Mouse (Mus musculus): ENCODE measurements around the gene Elovl5. TPM values are rescaled to one million over a fixed set of nuclear protein-coding genes. Genes with fewer than 3 reads are reported as not detected.
A peak's percentile ranks its signal among the peaks of the same experiment; 100 is the strongest.

The Elovl5 gene
- polyA plus RNA-seq, 1 experiment from 2014 or later: 98.2 TPM

- Histone ChIP-seq H3K36me3 (ENCODE audit: control insufficient read depth, insufficient read depth, low read length) (no peaks in the 10 kb centered on the region), H3K4me2 (no peak overlapping the region), H3K9ac (ENCODE audit: low read length) (no peak overlapping the region), H3K27ac (ENCODE audit: low read depth, low read length) (no peak overlapping the region), H3K4me1 (ENCODE audit: control insufficient read depth, insufficient read depth, low read length) (peaks cover 16% of the 10 kb centered on the region), H3K9me3 (ENCODE audit: control insufficient read depth, low read length) (no peaks in the 10 kb centered on the region), H3K4me3 (ENCODE audit: low read depth, low read length) (no peak overlapping the region), H3K27me3 (ENCODE audit: control insufficient read depth, insufficient read depth, low read length) (no peaks in the 10 kb centered on the region)
- DNase-seq (ENCODE audit: low spot score, missing footprints) (peak; percentile 68), ATAC-seq (ENCODE audit: low FRiP score) (no peak)
- 80% methylated on average over 4 of the region's 4 CpGs for WGBS
Observed at GRCm38 (mm10) chr9:77914616-77915015, 2.5 kb upstream of the Elovl5 start.

DNA sequence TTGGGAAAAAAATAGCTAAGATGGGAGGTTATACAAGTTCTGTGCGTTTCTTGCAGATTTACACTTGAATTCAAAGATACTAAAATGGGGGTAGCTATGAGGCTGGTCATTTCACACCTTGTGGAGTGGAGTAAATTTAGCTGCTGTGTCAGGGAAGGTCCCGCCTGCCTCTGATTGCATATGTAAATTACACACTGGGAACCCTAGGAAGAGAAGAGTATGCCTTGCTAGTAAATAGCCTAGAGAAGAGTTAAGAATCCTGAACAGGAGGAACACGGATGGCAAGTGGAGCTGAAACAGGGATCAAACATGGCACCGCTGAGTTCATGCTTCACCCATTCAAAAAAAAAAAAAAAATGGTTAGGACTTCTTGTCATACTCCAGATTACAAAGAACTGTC, 1.4 kb upstream of the Elovl5 start:
- ATAC-seq (ENCODE audit: low FRiP score): no peak
- no peak for DNase-seq (ENCODE audit: low spot score, missing footprints)
- WGBS: 59% methylated on average over 4 of the region's 4 CpGs

GRCm38 (mm10) chr9:77917622-77918131, 513 bp downstream of the Elovl5 start:
- Histone ChIP-seq H3K27ac (ENCODE audit: low read depth, low read length) (peak overlapping the region; percentile 71; the same call in 1 of the 2 replicates), H3K4me1 (ENCODE audit: control insufficient read depth, insufficient read depth, low read length) (peaks cover 4% of the 10 kb centered on the region; the same call in 1 of the 2 replicates), H3K9ac (ENCODE audit: low read length) (peak overlapping the region; percentile 85), H3K9me3 (ENCODE audit: control insufficient read depth, low read length) (no peaks in the 10 kb centered on the region), H3K27me3 (ENCODE audit: control insufficient read depth, insufficient read depth, low read length) (no peaks in the 10 kb centered on the region), H3K4me2 (peak overlapping the region; percentile 63), H3K4me3 (ENCODE audit: low read depth, low read length) (peak overlapping the region; percentile 63), H3K36me3 (ENCODE audit: control insufficient read depth, insufficient read depth, low read length) (no peaks in the 10 kb centered on the region)
- WGBS: under 1% methylated on average over 45 of the region's 45 CpGs
- peak; percentile 95 for DNase-seq (ENCODE audit: low spot score, missing footprints)
- peak; percentile 56 for ATAC-seq (ENCODE audit: low FRiP score)

More for the DNA sequence above, 1.4 kb upstream of the Elovl5 start:
- no peaks in the 10 kb centered on the region for H3K27me3 ChIP-seq (ENCODE audit: control insufficient read depth, insufficient read depth, low read length)
- no peaks in the 10 kb centered on the region for H3K9me3 ChIP-seq (ENCODE audit: control insufficient read depth, low read length)
- H3K4me1 ChIP-seq (ENCODE audit: control insufficient read depth, insufficient read depth, low read length): peaks cover 12% of the 10 kb centered on the region
- H3K36me3 ChIP-seq (ENCODE audit: control insufficient read depth, insufficient read depth, low read length): no peaks in the 10 kb centered on the region
- H3K4me2 ChIP-seq: no peak overlapping the region
- no peak overlapping the region for H3K4me3 ChIP-seq (ENCODE audit: low read depth, low read length)
- H3K27ac ChIP-seq (ENCODE audit: low read depth, low read length): no peak overlapping the region
- H3K9ac ChIP-seq (ENCODE audit: low read length): no peak overlapping the region

DNA sequence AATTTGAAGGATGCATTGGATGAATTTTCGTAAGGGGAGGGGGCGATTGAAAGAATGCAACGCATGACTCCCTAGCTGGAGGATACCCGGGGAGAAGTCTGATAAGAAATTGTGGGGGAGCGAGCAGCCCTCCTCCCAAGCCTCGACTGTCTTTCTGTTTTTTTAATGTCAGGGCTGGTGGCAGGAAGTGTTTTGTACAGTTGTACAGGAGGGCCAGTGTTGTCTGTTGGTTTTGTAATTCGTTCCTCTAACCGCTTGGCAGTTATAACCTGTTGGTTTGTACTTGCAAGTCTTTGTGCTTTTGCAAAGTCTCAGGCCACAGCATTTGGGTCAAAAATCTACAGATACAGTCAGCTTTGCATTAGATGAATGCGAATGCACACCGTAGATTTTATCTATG, 1.0 kb downstream of the Elovl5 start:
- 27% methylated on average over 10 of the region's 10 CpGs for WGBS
- H3K36me3 ChIP-seq (ENCODE audit: control insufficient read depth, insufficient read depth, low read length): no peaks in the 10 kb centered on the region
- no peaks in the 10 kb centered on the region for H3K9me3 ChIP-seq (ENCODE audit: control insufficient read depth, low read length)
- H3K4me2 ChIP-seq: peak overlapping the region; percentile 63
- DNase-seq (ENCODE audit: low spot score, missing footprints): no peak
- peak overlapping the region; percentile 85 for H3K9ac ChIP-seq (ENCODE audit: low read length)
- no peak overlapping the region for H3K27ac ChIP-seq (ENCODE audit: low read depth, low read length)
- no peaks in the 10 kb centered on the region for H3K27me3 ChIP-seq (ENCODE audit: control insufficient read depth, insufficient read depth, low read length)
- no peak for ATAC-seq (ENCODE audit: low FRiP score)
- peaks cover 6% of the 10 kb centered on the region; the same call in 1 of the 2 replicates for H3K4me1 ChIP-seq (ENCODE audit: control insufficient read depth, insufficient read depth, low read length)
- peak overlapping the region; percentile 63 for H3K4me3 ChIP-seq (ENCODE audit: low read depth, low read length)

GRCm38 (mm10) chr9:77918961-77919670, 2.0 kb downstream of the Elovl5 start:
- Histone ChIP-seq H3K36me3 (ENCODE audit: control insufficient read depth, insufficient read depth, low read length) (no peaks in the 10 kb centered on the region), H3K27me3 (ENCODE audit: control insufficient read depth, insufficient read depth, low read length) (no peaks in the 10 kb centered on the region), H3K9ac (ENCODE audit: low read length) (no peak overlapping the region), H3K27ac (ENCODE audit: low read depth, low read length) (no peak overlapping the region), H3K9me3 (ENCODE audit: control insufficient read depth, low read length) (no peaks in the 10 kb centered on the region), H3K4me3 (ENCODE audit: low read depth, low read length) (no peak overlapping the region), H3K4me2 (no peak overlapping the region; the same call in 1 of the 2 replicates), H3K4me1 (ENCODE audit: control insufficient read depth, insufficient read depth, low read length) (peaks cover 9% of the 10 kb centered on the region)
- WGBS: 81% methylated on average over 5 of the region's 5 CpGs
- DNase-seq (ENCODE audit: low spot score, missing footprints) (peak; percentile 60), ATAC-seq (ENCODE audit: low FRiP score) (no peak)

GRCm38 (mm10) chr9:77920481-77920880, 3.3 kb downstream of the Elovl5 start:
- no peaks in the 10 kb centered on the region for H3K27me3 ChIP-seq (ENCODE audit: control insufficient read depth, insufficient read depth, low read length)
- no peak for ATAC-seq (ENCODE audit: low FRiP score)
- no peaks in the 10 kb centered on the region for H3K9me3 ChIP-seq (ENCODE audit: control insufficient read depth, low read length)
- peaks cover 10% of the 10 kb centered on the region for H3K4me1 ChIP-seq (ENCODE audit: control insufficient read depth, insufficient read depth, low read length)
- H3K4me2 ChIP-seq: no peak overlapping the region
- no peak overlapping the region for H3K27ac ChIP-seq (ENCODE audit: low read depth, low read length)
- no peak for DNase-seq (ENCODE audit: low spot score, missing footprints)
- no peaks in the 10 kb centered on the region for H3K36me3 ChIP-seq (ENCODE audit: control insufficient read depth, insufficient read depth, low read length)
- 88% methylated on average over 3 of the region's 3 CpGs for WGBS
- H3K9ac ChIP-seq (ENCODE audit: low read length): no peak overlapping the region
- H3K4me3 ChIP-seq (ENCODE audit: low read depth, low read length): no peak overlapping the region

DNA sequence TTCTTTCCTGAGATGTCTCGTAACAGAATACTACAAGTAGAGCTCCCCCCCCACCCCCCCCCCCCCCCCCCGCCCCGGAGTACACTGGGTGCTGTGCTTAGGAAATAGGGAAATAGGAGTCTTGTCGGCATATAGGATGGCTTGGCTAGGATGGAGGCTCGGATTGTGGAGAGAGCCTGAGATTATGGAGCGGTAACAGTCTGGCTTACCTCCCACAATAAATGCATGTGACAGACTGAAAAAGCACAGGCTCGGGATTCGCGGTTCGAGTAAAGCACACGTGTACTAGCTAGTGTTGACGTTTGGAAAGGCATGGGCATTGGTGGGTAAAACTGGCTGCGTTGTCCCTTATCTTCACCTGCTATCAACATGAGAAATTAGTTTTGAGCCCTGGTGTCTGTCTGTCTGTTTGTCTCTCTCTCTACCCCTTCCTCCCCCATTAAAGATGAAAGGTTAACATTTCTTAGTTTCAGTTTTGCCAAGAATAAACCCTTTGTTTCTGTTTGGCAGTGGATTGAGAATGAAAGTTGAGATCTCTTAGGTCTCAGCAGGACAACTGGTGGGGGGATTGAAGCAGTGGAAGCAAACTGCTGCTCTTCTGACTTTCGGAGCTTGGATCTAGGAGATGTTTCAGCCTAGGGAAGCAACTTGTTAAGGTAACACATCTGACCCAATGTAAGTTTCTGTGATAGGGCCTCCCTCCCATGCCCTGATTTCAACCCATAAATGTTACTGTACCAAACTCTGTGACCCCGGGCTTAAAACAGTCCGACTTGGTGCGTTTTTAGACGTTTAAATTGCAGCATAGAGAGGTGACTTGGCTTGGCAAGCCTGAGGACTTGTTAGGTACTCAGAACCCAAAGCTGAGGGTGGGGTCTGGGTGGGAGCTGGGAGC, 4.4 kb downstream of the Elovl5 start:
- no peaks in the 10 kb centered on the region for H3K9me3 ChIP-seq (ENCODE audit: control insufficient read depth, low read length)
- no peak overlapping the region for H3K9ac ChIP-seq (ENCODE audit: low read length)
- H3K27ac ChIP-seq (ENCODE audit: low read depth, low read length): no peak overlapping the region
- peak; percentile 72 for DNase-seq (ENCODE audit: low spot score, missing footprints)
- 87% methylated on average over 16 of the region's 18 CpGs for WGBS
- H3K36me3 ChIP-seq (ENCODE audit: control insufficient read depth, insufficient read depth, low read length): no peaks in the 10 kb centered on the region
- no peak overlapping the region for H3K4me2 ChIP-seq
- ATAC-seq (ENCODE audit: low FRiP score): no peak
- H3K4me3 ChIP-seq (ENCODE audit: low read depth, low read length): no peak overlapping the region
- peaks cover 10% of the 10 kb centered on the region for H3K4me1 ChIP-seq (ENCODE audit: control insufficient read depth, insufficient read depth, low read length)
- H3K27me3 ChIP-seq (ENCODE audit: control insufficient read depth, insufficient read depth, low read length): no peaks in the 10 kb centered on the region

GRCm38 (mm10) chr9:77923774-77924173, 6.6 kb downstream of the Elovl5 start:
- Histone ChIP-seq H3K4me1 (ENCODE audit: control insufficient read depth, insufficient read depth, low read length) (peaks cover 6% of the 10 kb centered on the region), H3K4me3 (ENCODE audit: low read depth, low read length) (no peak overlapping the region), H3K27me3 (ENCODE audit: control insufficient read depth, insufficient read depth, low read length) (no peaks in the 10 kb centered on the region), H3K4me2 (no peak overlapping the region), H3K9ac (ENCODE audit: low read length) (no peak overlapping the region), H3K36me3 (ENCODE audit: control insufficient read depth, insufficient read depth, low read length) (no peaks in the 10 kb centered on the region), H3K9me3 (ENCODE audit: control insufficient read depth, low read length) (no peaks in the 10 kb centered on the region), H3K27ac (ENCODE audit: low read depth, low read length) (no peak overlapping the region)
- ATAC-seq (ENCODE audit: low FRiP score) (no peak), DNase-seq (ENCODE audit: low spot score, missing footprints) (no peak)
- 86% methylated on average over 8 of the region's 8 CpGs for WGBS

- Histone ChIP-seq H3K9ac (ENCODE audit: low read length) (no peak overlapping the region), H3K27ac (ENCODE audit: low read depth, low read length) (no peak overlapping the region), H3K9me3 (ENCODE audit: control insufficient read depth, low read length) (no peaks in the 10 kb centered on the region), H3K27me3 (ENCODE audit: control insufficient read depth, insufficient read depth, low read length) (no peaks in the 10 kb centered on the region), H3K36me3 (ENCODE audit: control insufficient read depth, insufficient read depth, low read length) (no peaks in the 10 kb centered on the region), H3K4me3 (ENCODE audit: low read depth, low read length) (no peak overlapping the region), H3K4me1 (ENCODE audit: control insufficient read depth, insufficient read depth, low read length) (peaks cover 6% of the 10 kb centered on the region; the same call in 1 of the 2 replicates), H3K4me2 (no peak overlapping the region)
- ATAC-seq (ENCODE audit: low FRiP score): no peak
- 81% methylated on average over 11 of the region's 11 CpGs for WGBS
- no peak for DNase-seq (ENCODE audit: low spot score, missing footprints)
Observed at GRCm38 (mm10) chr9:77924199-77924598, 7.0 kb downstream of the Elovl5 start.
